Mouse (Mus musculus) retina, embryonic 14.5 days (tissue): ENCODE results near the gene Slirp.
"Not testable (repeated sequence)": the region's sequence is repeated elsewhere in the genome, so short reads cannot be mapped to it uniquely, and the experiment has no call there.

Experiments used
- DNase-seq: peaks from one replicate; pipeline ENCODE4 v3.0.0-alpha.2; 2015; ENCODE audit warnings: low spot score

Gene Slirp

GRCm38 (mm10) chr12:87428885-87429284, 14.8 kb upstream of the Slirp start:
- DNase-seq: no peak

GRCm38 (mm10) chr12:87442177-87443114, 1.2 kb upstream of the Slirp start:
- DNase-seq: peak; percentile 45

DNA sequence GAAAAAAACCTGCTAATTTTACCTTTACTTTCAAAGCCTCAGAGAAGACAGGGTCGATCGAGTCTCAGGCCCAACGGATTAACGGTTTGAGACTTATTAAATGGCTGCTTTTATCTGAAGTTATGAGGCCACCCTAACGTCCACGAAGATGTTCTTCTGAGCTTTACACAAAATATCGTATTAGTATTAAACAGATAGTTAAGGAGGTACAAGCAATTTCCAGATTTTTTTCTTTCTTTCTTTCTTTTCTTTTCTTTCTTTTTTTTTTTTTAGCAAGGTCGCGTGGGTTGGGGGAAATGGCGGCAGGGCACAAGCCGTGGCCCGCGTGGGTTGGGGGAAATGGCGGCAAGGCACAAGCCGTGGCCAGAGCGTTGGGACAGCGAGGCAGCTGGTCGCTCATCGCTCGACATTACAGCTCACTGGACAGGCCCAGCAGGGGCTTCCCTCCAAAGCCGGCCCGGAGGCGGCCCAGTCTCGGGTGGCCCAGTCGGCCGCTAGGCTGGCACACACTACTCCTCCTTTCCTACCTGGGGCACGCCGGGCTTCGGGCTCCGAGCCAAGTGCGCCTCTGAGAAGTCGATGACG, 489 bp upstream of the Slirp start:
- DNase-seq: peak; percentile 62

DNA sequence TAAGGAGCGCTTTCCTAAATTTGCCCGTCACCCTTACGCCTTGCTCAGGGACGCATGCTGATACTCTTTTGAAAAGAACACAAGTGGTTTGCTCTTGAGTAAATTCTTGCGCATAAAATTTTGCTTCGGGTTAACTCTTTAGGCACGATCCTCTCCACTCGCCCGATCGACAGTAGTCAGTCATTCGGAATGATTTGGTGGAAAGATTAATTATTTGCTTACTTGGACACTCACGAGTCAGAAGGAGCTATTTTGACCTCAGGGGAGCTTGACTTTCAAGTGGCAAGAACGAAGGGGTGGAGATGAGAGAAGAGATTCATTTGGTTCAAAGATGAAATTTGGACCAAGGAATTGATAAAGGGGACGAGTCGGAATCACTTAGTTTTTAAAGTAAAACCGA, 515 bp downstream of the Slirp start:
- peak; percentile 53 for DNase-seq

- DNase-seq: no peak
These were observed 5.8 kb downstream of the Slirp start for GRCm38 (mm10) chr12:87449456-87449855.

- DNase-seq: no peak
These were observed 21.1 kb downstream of the Slirp start for GRCm38 (mm10) chr12:87464678-87465297.

- DNase-seq: peak; percentile 5
These were observed 26.8 kb downstream of the Slirp start for GRCm38 (mm10) chr12:87470263-87471136.

DNA sequence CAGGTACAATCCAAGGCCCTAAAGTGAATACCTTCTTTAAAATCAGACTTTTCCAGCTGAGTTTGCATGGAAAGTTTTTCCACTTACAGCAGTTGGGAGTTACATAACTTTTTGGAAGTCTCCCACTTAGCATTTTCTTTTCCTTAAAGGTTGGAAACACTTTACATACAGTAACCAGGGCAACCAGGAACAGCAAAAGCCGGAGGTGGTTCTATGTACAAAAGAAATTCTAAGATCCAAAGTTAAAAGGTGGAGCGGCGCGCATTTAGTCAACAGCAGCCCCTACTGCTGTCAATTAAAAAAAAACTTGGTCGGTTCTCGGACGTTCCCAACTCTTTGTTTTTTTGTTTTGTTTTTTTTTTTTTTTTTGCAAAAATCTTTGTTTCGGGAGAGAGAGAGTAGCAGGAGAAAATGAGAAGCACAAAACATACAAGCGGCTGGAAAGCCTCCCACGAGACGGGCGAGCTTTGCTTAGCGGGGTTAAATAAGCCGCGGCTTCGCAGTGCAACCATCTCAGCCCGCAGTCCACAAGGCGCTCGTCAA, 27.8 kb downstream of the Slirp start:
- DNase-seq: peak; percentile 21

DNA sequence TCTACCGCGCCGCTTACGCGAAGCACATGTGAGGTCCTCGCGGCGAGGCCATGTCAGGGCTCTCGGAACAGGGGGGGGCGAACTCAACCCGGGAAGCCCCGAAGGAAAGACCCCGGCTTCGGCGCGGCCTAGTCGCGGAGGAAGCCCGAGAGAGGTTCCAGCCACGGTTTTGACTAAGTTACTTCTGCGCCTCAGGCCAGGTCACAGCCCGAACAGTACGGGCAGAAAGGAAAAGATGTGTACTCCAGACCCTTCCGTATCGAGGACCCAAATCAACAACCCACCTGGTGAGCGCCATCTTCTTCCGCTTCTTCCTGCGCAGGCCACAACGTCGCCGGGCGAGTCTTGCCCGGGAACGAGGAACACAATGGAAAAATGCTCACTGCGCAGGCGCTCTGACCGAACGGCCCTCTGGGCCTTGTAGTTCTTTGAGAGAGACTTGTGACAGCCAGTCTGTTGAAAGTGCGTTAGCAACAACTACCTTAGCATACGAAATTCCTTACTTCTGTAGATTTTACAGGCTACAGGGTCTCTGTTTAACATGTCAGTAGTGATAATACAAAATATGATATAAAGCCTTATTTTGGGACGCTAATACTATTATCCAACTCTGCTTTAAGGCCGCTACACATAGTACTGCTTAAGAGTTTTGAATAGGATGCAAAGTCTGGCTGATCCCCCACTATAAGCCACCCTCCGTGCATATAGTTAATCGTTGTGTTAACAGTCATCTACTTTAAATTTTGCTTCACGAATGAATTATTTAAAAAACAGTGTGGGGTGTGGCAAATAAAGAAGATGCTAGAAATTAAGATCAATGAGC, 28.5 kb downstream of the Slirp start, which contains the start of gene Snw1:
Snw1 (minus strand) TSS at position 311 of the 823 bp plus-strand sequence.
- peak; percentile 98 for DNase-seq

- no peak for DNase-seq
These were observed 31.1 kb downstream of the Slirp start for GRCm38 (mm10) chr12:87474756-87475155.

- DNase-seq: not testable (repeated sequence)
These were observed 38.8 kb downstream of the Slirp start for GRCm38 (mm10) chr12:87482482-87482881.

- DNase-seq: not testable (repeated sequence)
These were observed 45.0 kb downstream of the Slirp start for GRCm38 (mm10) chr12:87488683-87489082.

DNA sequence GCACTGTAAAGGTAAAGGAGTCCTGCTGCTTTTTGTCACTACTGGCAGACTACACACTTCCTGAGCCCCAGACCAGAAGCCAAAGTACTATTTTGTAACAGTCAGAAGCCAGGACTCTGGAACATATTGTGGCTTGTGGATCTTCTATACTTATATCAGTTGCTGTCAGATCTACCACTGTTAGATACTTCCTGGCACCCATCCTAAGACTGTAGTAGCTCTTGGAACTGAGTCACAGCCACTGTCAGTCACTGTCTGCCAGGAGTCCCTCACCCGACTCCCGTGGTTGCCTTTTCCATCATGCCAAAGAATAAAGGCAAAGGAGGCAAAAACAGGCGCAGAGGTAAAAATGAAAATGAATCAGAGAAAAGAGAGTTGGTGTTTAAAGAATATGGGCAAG, 50.7 kb downstream of the Slirp start, which contains the start of gene Gm5788:
Gm5788 (plus strand) TSS at position 301 of the 400 bp plus-strand sequence.
- not testable (repeated sequence) for DNase-seq
